In the genomic region with DNA sequence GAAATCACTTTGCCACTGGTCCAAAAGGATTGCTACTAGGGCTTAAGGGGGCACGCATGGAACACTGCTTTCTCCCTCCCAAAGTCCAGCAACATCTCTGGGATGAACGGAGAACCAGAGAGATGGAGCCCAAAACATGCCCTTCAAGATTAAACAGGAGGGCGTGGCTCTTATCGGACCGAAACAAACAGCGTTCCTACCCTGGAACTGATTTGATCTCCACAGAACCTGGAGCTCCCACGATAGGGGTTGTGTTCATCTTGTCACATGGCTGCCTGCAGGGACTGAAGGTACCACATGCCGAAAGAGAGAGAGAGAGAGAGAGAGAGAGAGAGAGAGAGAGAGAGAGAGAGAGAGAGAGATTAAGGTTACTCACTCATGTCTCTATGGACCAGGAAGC, we compare ENCODE assay signal across 16 mouse cellular contexts.
"Had no signal": no experiment of that assay in that cellular context is flagged by ENCODE, and none has a peak within 500 bp of the region (broad histone marks: within the 10 kb centered on the region; RNA-seq: fewer than 3 reads in every experiment).

No protein-coding gene starts in this region.

- H3K27ac ChIP-seq: neural tube, embryonic 13.5 days; neural tube, embryonic 15.5 days; stomach, embryonic 15.5 days; stomach, postnatal 0 days had no signal

- H3K27me3 ChIP-seq: neural tube, embryonic 13.5 days; neural tube, embryonic 15.5 days; stomach, embryonic 15.5 days had no signal

- H3K4me1 ChIP-seq: neural tube, embryonic 13.5 days; neural tube, embryonic 15.5 days; stomach, embryonic 15.5 days had no signal

- H3K4me2 ChIP-seq: neural tube, embryonic 13.5 days; neural tube, embryonic 15.5 days; stomach, embryonic 15.5 days had no signal

- H3K4me3 ChIP-seq: neural tube, embryonic 13.5 days; neural tube, embryonic 15.5 days; stomach, embryonic 15.5 days had no signal

- DNase-seq: retina, postnatal 1 day; right cerebral cortex, adult 18-20 months; right cerebral cortex, postnatal 14 days; right cerebral cortex, postnatal 25 days; right cerebral cortex, postnatal 4 days; spleen, adult 18-20 months; thymus, adult 18-20 months; thymus, adult 2 months; thymus, postnatal 14 days; thymus, postnatal 25 days; thymus, postnatal 36 days; thymus, postnatal 4 days had no signal

- H3K36me3 ChIP-seq: neural tube, embryonic 13.5 days; neural tube, embryonic 15.5 days; stomach, embryonic 15.5 days had no signal

- H3K9me3 ChIP-seq: neural tube, embryonic 13.5 days; neural tube, embryonic 15.5 days; stomach, embryonic 15.5 days had no signal

- H3K9ac ChIP-seq: neural tube, embryonic 13.5 days; neural tube, embryonic 15.5 days; stomach, embryonic 15.5 days had no signal
